Mouse (Mus musculus) stomach, postnatal 0 days (tissue): Measurements from ENCODE around the gene Sbds. TPM values are rescaled to one million over a fixed set of nuclear protein-coding genes. Genes with fewer than 3 reads are reported as not detected.

Experiments used
- ATAC-seq: fragments of 200-750 bp; cut with Nextera tagmentation; 2 replicates; pipeline ENCODE4 v1.8.0; 2017; ENCODE audit not compliant: low FRiP score, low TSS enrichment
- DNase-seq: peaks from one replicate; pipeline ENCODE4 v3.0.0-alpha.2; 2016; ENCODE audit warnings: low spot score
- H3K27ac ChIP-seq: fragments of 300-500 bp; sonication (generic); replicated peaks from 2 replicates; pipeline ENCODE4 v1.5.1; 2014; ENCODE audit warnings: mild to moderate bottlenecking, control low read depth
- H3K27me3 ChIP-seq: fragments of 300-500 bp; sonication (generic); 2 replicates; pipeline ENCODE4 v1.6.1; 2014; ENCODE audit warnings: low read length; ENCODE audit not compliant: control insufficient read depth, insufficient read depth
- H3K36me3 ChIP-seq: fragments of 300-500 bp; sonication (generic); 2 replicates; pipeline ENCODE4 v1.6.1; 2014; ENCODE audit warnings: low read length, mixed read lengths; ENCODE audit not compliant: control insufficient read depth, insufficient read depth
- H3K4me1 ChIP-seq: fragments of 300-500 bp; sonication (generic); replicated peaks from 2 replicates; pipeline ENCODE4 v1.6.1; 2014; ENCODE audit warnings: antibody characterized with exemption; ENCODE audit not compliant: control insufficient read depth, insufficient read depth
- H3K4me2 ChIP-seq: fragments of 300-500 bp; sonication (generic); replicated peaks from 2 replicates; pipeline ENCODE4 v1.6.1; 2014; ENCODE audit warnings: low read depth, mild to moderate bottlenecking, control low read depth, moderate library complexity
- H3K4me3 ChIP-seq: fragments of 300-500 bp; sonication (generic); 2 replicates; pipeline ENCODE4 v1.5.1; 2014; ENCODE audit warnings: low read depth, low read length, control low read depth
- H3K9ac ChIP-seq: fragments of 300-500 bp; sonication (generic); 2 replicates; pipeline ENCODE4 v1.6.1; 2014; ENCODE audit warnings: mild to moderate bottlenecking, low read length, control low read depth, mixed read lengths
- H3K9me3 ChIP-seq: fragments of 300-500 bp; sonication (generic); 2 replicates; pipeline ENCODE4 v1.6.1; 2016; ENCODE audit warnings: low read length; ENCODE audit not compliant: control insufficient read depth
- CTCF ChIP-seq: IDR thresholded peaks from 2 replicates; pipeline ENCODE4 v1.5.1; 2016; ENCODE audit warnings: antibody characterized with exemption, low read depth, mild to moderate bottlenecking, moderate library complexity
- EP300 ChIP-seq: optimal IDR thresholded peaks from 2 replicates; pipeline ENCODE3; 2016; ENCODE audit warnings: antibody characterized with exemption
- WGBS: fragments of 180-500 bp; shearing (Covaris S2); extraction: QIAGEN DNeasy Blood & Tissue Kit; methylation state at CpG from one replicate; pipeline ENCODE4 v1.1.7; 2014; 5-methylcytosine and 5-hydroxymethylcytosine counted together
- polyA plus RNA-seq: library from polyadenylated mRNA; unstranded; fragments of >200 nt; fragmentation: Nextera tagmentation; extraction: Ambion mirVana; gene quantifications from 2 replicates; pipeline ENCODE4 v1.2.1, GENCODE M21; 2015

Gene Sbds
- polyA plus RNA-seq, 1 experiment from 2014 or later: 76.2 TPM

DNA sequence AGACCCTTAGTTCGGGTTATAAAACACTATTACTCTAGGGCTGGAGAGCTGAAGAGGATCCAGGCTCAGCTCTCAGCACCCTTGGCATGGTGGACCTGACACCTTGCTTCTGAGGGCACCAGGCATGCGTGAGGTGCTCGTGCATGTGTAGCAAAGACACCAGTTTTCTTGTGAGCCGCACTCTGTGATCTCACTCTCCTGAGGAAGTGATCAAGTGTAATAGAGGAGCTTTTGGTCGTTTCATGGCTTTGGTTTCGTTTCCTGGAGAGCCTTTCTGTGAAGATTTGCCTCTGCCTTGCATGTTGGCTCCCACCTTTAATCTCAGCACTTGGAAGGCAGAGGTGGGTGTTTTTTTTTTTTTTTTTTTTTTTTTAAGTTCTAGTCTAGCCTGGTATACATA, 50.8 kb downstream of the Sbds start:
- Histone ChIP-seq H3K27me3 (no peaks in the 10 kb centered on the region), H3K4me1 (no peaks in the 10 kb centered on the region), H3K27ac (no peak overlapping the region), H3K4me3 (no peak overlapping the region), H3K9me3 (no peaks in the 10 kb centered on the region), H3K4me2 (no peak overlapping the region), H3K36me3 (peaks cover 10% of the 10 kb centered on the region; the same call in 1 of the 2 replicates), H3K9ac (no peak overlapping the region)
- ATAC-seq: no peak
- TF ChIP-seq EP300 (no peak), CTCF (no peak)
- DNase-seq: no peak
- WGBS: 83% methylated on average over 6 of the region's 6 CpGs

DNA sequence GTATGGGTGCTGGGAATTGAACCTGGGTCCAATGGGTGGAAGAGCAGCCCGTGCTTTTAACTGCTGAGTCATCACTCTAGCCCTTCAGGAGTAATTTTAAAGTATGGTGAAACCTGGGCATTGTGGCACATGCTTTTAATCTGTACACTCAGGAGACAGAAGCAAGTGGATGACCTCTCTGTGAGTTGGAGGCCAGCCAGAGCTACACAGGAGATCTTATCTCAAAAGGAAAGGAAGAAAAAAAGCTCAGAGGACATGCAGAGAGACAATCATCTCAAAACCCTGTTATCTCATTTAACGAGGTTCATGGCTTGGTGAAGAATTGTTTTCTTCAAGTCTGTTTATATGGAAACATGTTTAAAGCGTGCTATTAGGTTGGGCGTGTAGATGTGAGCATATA, 51.4 kb downstream of the Sbds start:
- Histone ChIP-seq H3K27ac (no peak overlapping the region; the same call in 1 of the 2 replicates), H3K9me3 (no peaks in the 10 kb centered on the region), H3K4me1 (no peaks in the 10 kb centered on the region), H3K4me3 (no peak overlapping the region), H3K27me3 (no peaks in the 10 kb centered on the region), H3K36me3 (0 out of 2 replicates have a peak, but pooled peaks cover 8% of the 10 kb centered on the region), H3K4me2 (no peak overlapping the region), H3K9ac (no peak overlapping the region)
- peak; percentile 31; the same call in 1 of the 2 replicates for ATAC-seq
- 65% methylated on average over 4 of the region's 4 CpGs for WGBS
- DNase-seq: no peak
- TF ChIP-seq CTCF (no peak), EP300 (no peak)

DNA sequence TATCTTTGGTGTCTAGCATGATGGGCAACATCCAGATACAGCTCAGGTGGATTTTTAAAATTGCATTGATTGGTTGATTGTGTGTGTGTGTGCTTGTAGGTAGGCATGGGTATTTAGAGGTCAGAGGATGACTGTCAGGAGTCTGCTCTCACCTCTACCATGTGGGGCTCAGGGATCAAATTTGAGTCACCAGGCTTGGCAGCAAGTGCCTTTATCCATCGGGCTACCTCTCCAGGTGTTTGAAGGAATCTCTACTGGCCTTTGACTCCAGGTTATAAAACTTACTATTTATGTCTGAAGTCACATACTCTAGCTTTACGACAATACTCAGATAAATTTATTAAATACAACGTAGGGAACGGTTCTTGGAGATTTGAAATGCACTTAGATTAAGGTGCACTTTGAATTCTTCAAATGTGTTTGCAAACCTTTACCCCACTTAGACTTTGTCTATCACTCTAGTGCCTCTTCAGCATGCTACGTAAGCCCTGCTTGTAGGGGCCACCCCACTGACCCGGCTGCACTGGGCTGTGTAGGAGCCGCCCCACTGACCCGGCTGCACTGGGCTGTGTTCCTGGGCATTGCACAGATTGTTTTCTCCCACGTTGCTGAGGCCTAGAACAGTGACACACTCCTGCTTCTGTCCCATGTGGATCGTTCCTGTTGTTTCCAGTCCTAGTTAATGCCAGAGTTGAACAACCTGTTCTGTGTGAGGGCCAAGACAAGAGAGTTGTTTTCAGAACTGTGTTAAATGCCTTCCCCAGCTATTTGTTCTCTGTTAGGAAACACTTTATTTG, 54.9 kb downstream of the Sbds start:
- H3K4me2 ChIP-seq: no peak overlapping the region
- H3K36me3 ChIP-seq: peaks cover 13% of the 10 kb centered on the region; the same call in 1 of the 2 replicates
- H3K9ac ChIP-seq: no peak overlapping the region
- no peak overlapping the region for H3K4me3 ChIP-seq
- no peaks in the 10 kb centered on the region for H3K9me3 ChIP-seq
- 70% methylated on average over 10 of the region's 10 CpGs for WGBS
- no peaks in the 10 kb centered on the region for H3K4me1 ChIP-seq
- ATAC-seq (peak; percentile 75), DNase-seq (no peak)
- 0 out of 2 replicates have a peak overlapping the region, but pooled peaks have one; percentile 5 for H3K27ac ChIP-seq
- TF ChIP-seq EP300 (no peak), CTCF (no peak)
- no peaks in the 10 kb centered on the region for H3K27me3 ChIP-seq

DNA sequence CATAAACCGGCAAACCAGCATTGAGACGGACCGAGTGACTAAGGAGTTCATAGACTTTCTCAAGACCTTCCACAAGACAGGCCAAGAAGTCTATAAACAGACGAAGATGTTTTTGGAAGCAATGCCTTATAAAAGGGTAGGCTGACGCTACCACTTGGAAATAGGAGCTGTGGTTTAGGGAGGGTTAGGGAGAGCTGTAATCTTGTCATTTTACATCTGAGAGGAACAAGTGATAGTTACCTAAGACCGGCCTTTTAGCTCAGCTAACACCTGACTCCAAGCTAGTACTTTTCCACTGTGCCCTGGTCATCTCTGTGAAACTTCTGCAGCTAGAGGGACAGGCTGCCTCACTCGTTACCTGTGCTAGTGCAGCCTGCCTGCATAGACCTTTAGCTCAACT, 57.3 kb downstream of the Sbds start:
- 85% methylated on average over 7 of the region's 7 CpGs for WGBS
- H3K36me3 ChIP-seq: peaks cover 12% of the 10 kb centered on the region; the same call in 1 of the 2 replicates
- no peak for TF ChIP-seq CTCF
- no peak for TF ChIP-seq EP300

DNA sequence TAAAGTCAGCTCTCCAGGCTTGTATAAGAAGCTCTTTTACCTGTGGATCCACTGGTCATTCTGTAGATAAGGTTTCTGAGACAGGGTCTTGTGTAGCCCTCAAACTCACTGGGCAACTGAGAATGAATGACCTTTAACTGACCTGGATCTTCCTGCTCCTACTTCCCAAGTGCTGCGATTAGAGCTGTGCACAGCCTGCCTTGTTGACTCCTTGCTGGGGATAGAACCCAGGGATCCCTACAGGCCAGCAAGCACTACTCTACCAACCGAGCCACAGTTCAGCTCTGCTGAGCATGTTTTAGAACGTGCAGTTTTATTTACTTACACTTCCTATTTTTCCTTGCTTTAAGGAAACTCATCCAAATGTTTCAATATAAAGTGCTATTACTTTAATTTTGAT, 57.9 kb downstream of the Sbds start:
- no peak overlapping the region for H3K4me3 ChIP-seq
- no peaks in the 10 kb centered on the region for H3K9me3 ChIP-seq
- H3K27me3 ChIP-seq: no peaks in the 10 kb centered on the region
- TF ChIP-seq CTCF (no peak), EP300 (no peak)
- no peaks in the 10 kb centered on the region for H3K4me1 ChIP-seq
- H3K4me2 ChIP-seq: no peak overlapping the region
- H3K36me3 ChIP-seq: peaks cover 12% of the 10 kb centered on the region; the same call in 1 of the 2 replicates
- H3K27ac ChIP-seq: no peak overlapping the region
- 77% methylated on average over 3 of the region's 3 CpGs for WGBS
- no peak overlapping the region for H3K9ac ChIP-seq
- DNase-seq: no peak
- ATAC-seq: no peak

More for the DNA sequence above, 57.3 kb downstream of the Sbds start:
- no peak overlapping the region for H3K4me3 ChIP-seq
- no peak overlapping the region for H3K9ac ChIP-seq
- ATAC-seq (no peak), DNase-seq (no peak)
- no peak overlapping the region for H3K27ac ChIP-seq
- H3K27me3 ChIP-seq: no peaks in the 10 kb centered on the region
- no peak overlapping the region for H3K4me2 ChIP-seq
- H3K4me1 ChIP-seq: no peaks in the 10 kb centered on the region
- no peaks in the 10 kb centered on the region for H3K9me3 ChIP-seq

DNA sequence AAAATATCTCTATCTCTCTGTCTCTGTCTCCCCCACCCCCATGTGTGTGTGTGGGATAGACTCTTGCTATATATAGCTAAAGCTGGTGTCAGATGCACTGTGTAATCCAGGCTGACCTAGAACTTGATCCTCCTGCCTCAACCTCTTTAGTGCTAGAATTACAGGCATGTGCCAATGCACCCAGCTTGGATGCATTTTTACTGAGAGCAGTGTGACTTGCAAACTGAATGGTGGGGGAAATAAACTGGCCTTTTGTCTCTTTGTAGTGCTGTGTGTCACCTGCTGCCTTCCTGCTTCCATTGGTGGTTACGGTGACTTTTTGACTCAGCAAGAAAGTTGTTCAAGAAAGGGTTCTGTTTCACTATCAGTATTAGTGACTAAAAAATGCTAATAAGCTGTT, 59.0 kb downstream of the Sbds start:
- ATAC-seq (no peak), DNase-seq (no peak)
- Histone ChIP-seq H3K4me1 (no peaks in the 10 kb centered on the region), H3K4me3 (no peak overlapping the region), H3K9me3 (no peaks in the 10 kb centered on the region), H3K36me3 (peaks cover 12% of the 10 kb centered on the region; the same call in 1 of the 2 replicates), H3K4me2 (no peak overlapping the region), H3K9ac (no peak overlapping the region), H3K27ac (no peak overlapping the region), H3K27me3 (no peaks in the 10 kb centered on the region)
- WGBS: 74% methylated on average over 1 of the region's 1 CpGs
- TF ChIP-seq EP300 (no peak), CTCF (no peak)

Other genes starting within 250 kb of the Sbds start
- 27.3 and 36.1 TPM in 2 replicates for gene Asl, start 226.3 kb downstream of the Sbds start, polyA plus RNA-seq
- 26.0 and 26.4 TPM in 2 replicates for gene Crcp, start 226.2 kb downstream of the Sbds start, polyA plus RNA-seq
- 44.5 and 47.3 TPM in 2 replicates for gene Tpst1, start 182.2 kb downstream of the Sbds start, polyA plus RNA-seq
- gene Kctd7, start 110.7 kb downstream of the Sbds start, polyA plus RNA-seq: 2.3 and 2.4 TPM in 2 replicates
- gene Rabgef1, start 83.7 kb downstream of the Sbds start, polyA plus RNA-seq: 33.0 and 33.6 TPM in 2 replicates
- 33.2 and 34.4 TPM in 2 replicates for gene Tmem248, start 38.4 kb downstream of the Sbds start, polyA plus RNA-seq
- 12.6 and 13.8 TPM in 2 replicates for gene Tyw1, start 89 bp upstream of the Sbds start, polyA plus RNA-seq
- 0.11 and 0.25 TPM in 2 replicates for gene Caln1, start 113.9 kb upstream of the Sbds start, polyA plus RNA-seq
- gene A330070K13Rik, start 129.1 kb upstream of the Sbds start, polyA plus RNA-seq: not detected in 2 replicates